Mouse (Mus musculus) forebrain, embryonic 13.5 days (tissue): ENCODE results near the gene Zbtb14. TPM values are rescaled to one million over a fixed set of nuclear protein-coding genes. Genes with fewer than 3 reads are reported as not detected.
A peak's percentile ranks its signal among the peaks of the same experiment; 100 is the strongest.

Experiments
- ATAC-seq: fragments of 200-750 bp; cut with Nextera tagmentation; 2 replicates; pipeline ENCODE4 v1.8.0; 2017
- H3K27ac ChIP-seq: fragments of 300-500 bp; sonication (generic); 2 replicates; pipeline ENCODE4 v1.5.1; 2015; ENCODE audit warnings: inconsistent platforms, mild to moderate bottlenecking, moderate library complexity
- H3K27me3 ChIP-seq: fragments of 300-500 bp; sonication (generic); 2 replicates; pipeline ENCODE4 v1.6.1; 2015; ENCODE audit warnings: mild to moderate bottlenecking, inconsistent platforms
- H3K36me3 ChIP-seq: fragments of 300-500 bp; sonication (generic); 2 replicates; pipeline ENCODE4 v1.6.1; 2015; ENCODE audit warnings: mild to moderate bottlenecking, inconsistent platforms; ENCODE audit not compliant: poor library complexity, severe bottlenecking
- H3K4me1 ChIP-seq: fragments of 300-500 bp; sonication (generic); 2 replicates; pipeline ENCODE4 v1.6.1; 2015; ENCODE audit warnings: inconsistent platforms
- H3K4me2 ChIP-seq: fragments of 300-500 bp; sonication (generic); 2 replicates; pipeline ENCODE4 v1.6.1; 2015; ENCODE audit warnings: inconsistent platforms, mild to moderate bottlenecking, moderate library complexity
- H3K4me3 ChIP-seq: fragments of 300-500 bp; sonication (generic); 2 replicates; pipeline ENCODE4 v1.5.1; 2015; ENCODE audit warnings: mild to moderate bottlenecking, inconsistent platforms
- H3K9ac ChIP-seq: fragments of 300-500 bp; sonication (generic); 2 replicates; pipeline ENCODE4 v1.6.1; 2015; ENCODE audit warnings: mild to moderate bottlenecking, inconsistent platforms
- H3K9me3 ChIP-seq: fragments of 300-500 bp; sonication (generic); replicated peaks from 2 replicates; pipeline ENCODE4 v1.6.1; 2016; ENCODE audit warnings: inconsistent platforms
- WGBS: fragments of 180-500 bp; shearing (Covaris S2); methylation state at CpG from one replicate; pipeline ENCODE4 v1.1.7; 2015; 5-methylcytosine and 5-hydroxymethylcytosine counted together
- polyA plus RNA-seq: library from polyadenylated mRNA; unstranded; fragments of >200 nt; fragmentation: Nextera tagmentation; extraction: Ambion mirVana; gene quantifications from 2 replicates; pipeline ENCODE4 v1.2.1, GENCODE M21; 2015

The Zbtb14 gene
- polyA plus RNA-seq, 1 experiment from 2014 or later, result 36.2 TPM

- H3K4me1 ChIP-seq, result peaks cover 17% of the 10 kb centered on the region
- no peaks in the 10 kb centered on the region for H3K36me3 ChIP-seq
- peak overlapping the region; percentile 72 for H3K4me2 ChIP-seq
- no peak for ATAC-seq
- H3K9ac ChIP-seq, result peak overlapping the region; percentile 80
- H3K27me3 ChIP-seq, result no peaks in the 10 kb centered on the region
- H3K4me3 ChIP-seq, result peak overlapping the region; percentile 66
- no peaks in the 10 kb centered on the region for H3K9me3 ChIP-seq
- no peak overlapping the region for H3K27ac ChIP-seq
These were observed 33.3 kb downstream of the Zbtb14 start for GRCm38 (mm10) chr17:69416163-69416562.

DNA sequence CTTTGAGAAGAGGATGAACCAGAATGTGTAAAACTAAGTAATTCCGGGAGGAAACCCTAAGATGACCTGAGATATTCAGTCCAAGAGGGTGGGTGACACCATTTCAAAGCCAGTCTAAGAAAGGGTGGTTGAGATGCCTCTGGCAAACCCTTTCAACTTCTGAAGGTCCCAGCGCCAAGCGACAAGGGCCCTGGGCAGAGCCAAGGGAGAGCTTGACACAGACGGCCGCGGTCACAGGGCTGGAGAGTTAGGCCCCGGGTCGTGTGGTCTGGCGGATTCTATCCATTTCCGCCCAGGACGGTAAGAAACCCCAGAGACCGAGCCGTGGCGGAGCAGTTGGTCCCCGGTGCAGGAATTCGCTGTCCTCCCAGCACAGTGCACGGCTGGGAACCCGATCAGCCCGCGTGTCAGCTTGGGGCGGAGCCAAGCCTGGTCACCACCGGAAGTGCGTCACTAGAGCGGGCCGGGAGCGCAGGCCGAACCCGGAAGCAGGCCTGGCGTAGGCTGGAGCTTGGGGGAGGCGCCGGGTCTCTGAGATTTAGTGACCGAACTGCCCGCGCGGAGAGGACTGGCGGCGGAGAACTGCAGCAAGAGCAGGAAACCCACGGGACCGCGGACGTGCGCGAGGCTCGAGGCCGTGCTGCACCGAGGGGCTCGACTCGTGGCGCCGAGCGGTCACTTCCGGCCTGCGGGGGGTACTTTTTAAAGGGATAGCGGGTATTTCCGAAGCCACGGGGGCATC lies 34.2 kb downstream of the Zbtb14 start:
- Histone ChIP-seq H3K4me3 (peak overlapping the region; percentile 66), H3K27me3 (no peaks in the 10 kb centered on the region), H3K36me3 (no peaks in the 10 kb centered on the region), H3K4me2 (peak overlapping the region; percentile 72), H3K9ac (peak overlapping the region; percentile 80), H3K27ac (peak overlapping the region; percentile 90), H3K9me3 (no peaks in the 10 kb centered on the region), H3K4me1 (peaks cover 17% of the 10 kb centered on the region)
- WGBS, result under 1% methylated on average over 54 of the region's 56 CpGs
- peak; percentile 99 for ATAC-seq

DNA sequence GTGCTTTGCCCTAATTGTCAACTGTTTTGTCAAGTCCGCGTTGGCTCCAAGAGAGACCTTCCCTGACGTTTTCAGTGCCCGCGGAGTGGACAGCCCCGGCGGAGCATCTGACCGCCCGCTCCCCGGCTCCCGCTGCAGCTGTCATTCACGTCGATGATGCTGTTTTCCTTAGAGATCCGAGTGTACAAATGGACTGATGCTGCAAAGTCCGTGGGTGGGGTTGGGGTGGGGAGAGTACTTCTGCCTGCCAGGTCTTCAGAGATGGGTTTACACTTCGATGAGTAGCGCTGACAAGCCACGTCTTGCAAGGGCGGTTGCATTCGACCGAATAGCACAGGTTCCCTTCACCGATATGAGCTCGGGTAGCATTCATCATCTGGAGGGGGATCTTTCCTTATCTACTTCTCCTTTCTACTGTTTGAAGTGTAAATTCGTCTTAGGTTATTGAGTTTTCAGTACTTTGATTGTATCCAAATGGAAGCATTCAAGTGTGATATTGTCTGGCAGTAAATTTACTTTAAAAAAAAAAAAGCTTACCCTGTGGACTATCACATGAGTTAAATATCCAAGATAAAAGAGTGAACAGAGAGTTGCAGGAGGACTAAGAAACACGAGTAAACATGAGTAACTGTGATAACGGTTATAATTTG lies 35.0 kb downstream of the Zbtb14 start:
- ATAC-seq, result peak; percentile 54; the same call in 1 of the 2 replicates
- Histone ChIP-seq H3K9ac (peak overlapping the region; percentile 80), H3K9me3 (no peaks in the 10 kb centered on the region), H3K36me3 (no peaks in the 10 kb centered on the region), H3K4me3 (peak overlapping the region; percentile 66), H3K27me3 (no peaks in the 10 kb centered on the region), H3K27ac (peak overlapping the region; percentile 90), H3K4me1 (peaks cover 17% of the 10 kb centered on the region), H3K4me2 (peak overlapping the region; percentile 72)
- whole genome bisulfite sequencing, result 3% methylated on average over 26 of the region's 26 CpGs

DNA sequence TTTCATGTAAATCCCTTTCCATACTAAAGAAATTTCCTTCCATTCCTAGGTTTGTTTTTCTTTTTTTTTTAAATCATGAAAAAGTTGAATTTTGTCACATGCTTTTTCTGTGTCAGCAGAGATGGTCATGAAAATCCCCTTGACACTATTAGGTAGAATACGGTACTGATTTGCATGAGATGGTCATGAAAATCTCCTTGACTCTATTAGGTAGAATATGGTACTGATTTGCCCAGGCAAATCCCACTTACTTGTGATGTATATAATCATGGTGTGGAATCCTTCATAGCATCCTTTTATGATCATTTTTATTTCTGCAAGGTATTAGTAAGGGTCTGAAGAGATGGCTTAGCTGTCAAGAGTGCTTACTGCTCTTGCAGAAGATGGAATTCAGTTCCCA lies 38.7 kb downstream of the Zbtb14 start:
- no peak overlapping the region for H3K4me3 ChIP-seq
- no peak overlapping the region for H3K4me2 ChIP-seq
- H3K27me3 ChIP-seq, result no peaks in the 10 kb centered on the region
- H3K4me1 ChIP-seq, result peaks cover 10% of the 10 kb centered on the region
- WGBS, result 5% methylated on average over 1 of the region's 1 CpGs
- ATAC-seq, result no peak
- H3K36me3 ChIP-seq, result no peaks in the 10 kb centered on the region
- H3K27ac ChIP-seq, result no peak overlapping the region
- no peak overlapping the region for H3K9ac ChIP-seq
- H3K9me3 ChIP-seq, result no peaks in the 10 kb centered on the region

- Histone ChIP-seq H3K4me2 (no peak overlapping the region), H3K36me3 (no peaks in the 10 kb centered on the region), H3K9me3 (no peaks in the 10 kb centered on the region), H3K27ac (no peak overlapping the region), H3K4me1 (peaks cover 15% of the 10 kb centered on the region; the same call in 1 of the 2 replicates), H3K4me3 (no peak overlapping the region), H3K27me3 (peaks cover 61% of the 10 kb centered on the region), H3K9ac (no peak overlapping the region)
- ATAC-seq, result no peak
- 76% methylated on average over 5 of the region's 5 CpGs for WGBS
These were observed 55.0 kb downstream of the Zbtb14 start for GRCm38 (mm10) chr17:69437836-69438235.

GRCm38 (mm10) chr17:69438486-69438885 lies 55.6 kb downstream of the Zbtb14 start:
- H3K9me3 ChIP-seq, result no peaks in the 10 kb centered on the region
- H3K4me2 ChIP-seq, result peak overlapping the region; percentile 86
- 37% methylated on average over 14 of the region's 14 CpGs for WGBS
- peaks cover 64% of the 10 kb centered on the region for H3K27me3 ChIP-seq
- peaks cover 15% of the 10 kb centered on the region; the same call in 1 of the 2 replicates for H3K4me1 ChIP-seq
- H3K27ac ChIP-seq, result no peak overlapping the region
- peak overlapping the region; percentile 55 for H3K4me3 ChIP-seq
- ATAC-seq, result peak; percentile 9; the same call in 1 of the 2 replicates
- H3K9ac ChIP-seq, result no peak overlapping the region
- H3K36me3 ChIP-seq, result no peaks in the 10 kb centered on the region

GRCm38 (mm10) chr17:69438990-69439491 lies 56.2 kb downstream of the Zbtb14 start, which contains the start of gene Akain1:
Gene Akain1 (plus strand): TSS chr17:69439326.
- H3K4me2 ChIP-seq, result peak within 1 kb of the TSS; percentile 86
- H3K9ac ChIP-seq, result peak within 1 kb of the TSS; percentile 54
- no peak within 1 kb of the TSS for H3K27ac ChIP-seq
- H3K36me3 ChIP-seq, result no peaks in the 10 kb centered on the region
- under 1% methylated on average over 43 of the region's 44 CpGs for WGBS
- peak; percentile 91 for ATAC-seq
- peaks cover 15% of the 10 kb centered on the region; the same call in 1 of the 2 replicates for H3K4me1 ChIP-seq
- peaks cover 69% of the 10 kb centered on the region for H3K27me3 ChIP-seq
- peak within 1 kb of the TSS; percentile 55 for H3K4me3 ChIP-seq
- no peaks in the 10 kb centered on the region for H3K9me3 ChIP-seq

- peak overlapping the region; percentile 55 for H3K4me3 ChIP-seq
- H3K27ac ChIP-seq, result no peak overlapping the region
- H3K4me2 ChIP-seq, result peak overlapping the region; percentile 86
- H3K9me3 ChIP-seq, result no peaks in the 10 kb centered on the region
- peaks cover 69% of the 10 kb centered on the region for H3K27me3 ChIP-seq
- peaks cover 15% of the 10 kb centered on the region; the same call in 1 of the 2 replicates for H3K4me1 ChIP-seq
- H3K36me3 ChIP-seq, result no peaks in the 10 kb centered on the region
- H3K9ac ChIP-seq, result peak overlapping the region; percentile 54
- WGBS, result 0% methylated on average over 38 of the region's 52 CpGs
- peak; percentile 60 for ATAC-seq
These were observed 57.0 kb downstream of the Zbtb14 start for GRCm38 (mm10) chr17:69439571-69440480.

Other genes starting within 250 kb of the Zbtb14 start
- gene Akain1, start 56.3 kb downstream of the Zbtb14 start, polyA plus RNA-seq, result 0.13 and 0.15 TPM in 2 replicates